Mouse (Mus musculus): ENCODE results near the gene Rbms3. TPM values are rescaled to one million over a fixed set of nuclear protein-coding genes. Genes with fewer than 3 reads are reported as not detected.

Gene Rbms3
- polyA plus RNA-seq, 1 experiment from 2014 or later = 8.2 TPM

DNA sequence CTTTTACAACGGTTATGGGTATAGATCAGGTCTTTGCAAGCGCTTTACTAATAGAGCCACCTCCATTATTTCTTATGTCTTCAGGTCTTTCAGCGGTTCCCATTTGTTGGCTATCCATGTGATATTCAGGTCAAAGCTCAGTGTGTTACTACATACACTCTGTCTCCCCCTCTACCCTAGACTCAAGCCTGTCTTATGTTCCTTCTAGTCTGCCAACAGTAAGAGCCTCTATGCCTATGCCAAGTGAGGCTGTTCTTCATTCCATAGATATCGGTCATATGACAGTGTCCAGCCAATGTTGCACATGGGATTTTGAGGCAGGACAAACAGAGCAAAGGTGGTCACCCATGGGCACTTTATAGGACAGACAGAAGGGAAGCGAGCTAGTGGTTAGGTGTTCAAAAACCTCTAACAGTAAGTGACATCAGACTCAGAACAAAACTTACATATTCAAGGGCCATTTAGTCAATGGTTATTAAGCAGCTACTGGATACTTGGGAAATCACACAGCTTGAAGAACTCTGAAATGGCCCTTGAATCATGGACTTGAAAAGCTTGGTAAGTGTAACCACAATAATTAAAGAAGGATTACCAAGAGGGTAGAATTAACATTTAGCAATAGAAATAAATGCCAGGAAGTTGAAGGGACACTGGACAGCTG, 395.5 kb downstream of the Rbms3 start:
- Histone ChIP-seq H3K9me3 (no peaks in the 10 kb centered on the region), H3K27me3 (ENCODE audit: poor library complexity, severe bottlenecking) (no peaks in the 10 kb centered on the region), H3K36me3 (replicated peaks) (no peaks in the 10 kb centered on the region), H3K4me1 (no peaks in the 10 kb centered on the region), H3K4me3 (no peak overlapping the region), H3K27ac (no peak overlapping the region)
- WGBS = 89% methylated on average over 5 of the region's 5 CpGs
- DNase-seq (ENCODE audit: extremely low spot score, low spot score) = no peak

DNA sequence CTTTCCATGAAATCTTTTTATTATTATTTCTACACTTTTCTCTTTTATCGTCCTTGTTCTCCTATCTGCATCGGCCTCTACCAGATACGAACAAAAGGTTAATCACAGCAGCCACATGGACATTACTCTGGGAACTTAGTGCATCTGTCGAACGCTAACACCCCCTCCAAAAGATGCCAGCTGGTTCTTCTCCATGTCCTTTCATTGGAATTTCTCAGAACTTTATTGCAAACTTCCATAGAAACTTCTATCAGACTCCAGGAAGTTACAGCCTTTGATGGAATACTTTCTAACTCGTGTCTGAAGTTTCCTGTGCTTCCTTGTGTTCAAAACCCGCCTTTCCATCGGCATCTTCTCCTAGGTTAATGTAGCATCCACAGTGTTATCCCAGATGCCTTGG, 407.0 kb downstream of the Rbms3 start:
- no peak overlapping the region for H3K27ac ChIP-seq

DNA sequence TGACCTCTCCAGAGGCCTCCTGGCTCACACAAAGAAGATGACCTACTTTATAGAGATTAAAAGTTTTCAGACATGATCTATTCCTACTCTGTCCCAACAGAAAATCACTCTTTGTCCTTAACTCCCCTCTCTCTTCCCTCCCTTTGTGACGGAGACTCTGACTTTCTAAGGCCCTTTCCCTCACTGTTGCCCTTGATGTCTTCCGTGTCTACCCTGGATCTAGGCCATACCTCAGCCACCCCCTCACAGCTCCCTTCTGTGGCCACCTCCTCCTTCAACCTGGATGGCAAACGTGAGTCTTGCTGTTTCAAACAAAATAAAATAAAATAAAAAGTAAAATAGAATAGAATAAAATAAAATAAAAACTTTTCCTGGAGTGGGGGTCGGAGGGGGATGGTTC, 408.2 kb downstream of the Rbms3 start:
- Histone ChIP-seq H3K4me3 (no peak overlapping the region), H3K4me1 (peaks cover 6% of the 10 kb centered on the region; the same call in 1 of the 2 replicates), H3K27me3 (ENCODE audit: poor library complexity, severe bottlenecking) (no peaks in the 10 kb centered on the region), H3K9me3 (no peaks in the 10 kb centered on the region), H3K27ac (no peak overlapping the region), H3K36me3 (replicated peaks) (no peaks in the 10 kb centered on the region)
- 79% methylated on average over 4 of the region's 4 CpGs for WGBS
- no peak for DNase-seq (ENCODE audit: extremely low spot score, low spot score)

More for the DNA sequence above, 407.0 kb downstream of the Rbms3 start:
- H3K4me1 ChIP-seq = peaks cover 3% of the 10 kb centered on the region; the same call in 1 of the 2 replicates
- no peaks in the 10 kb centered on the region for H3K27me3 ChIP-seq (ENCODE audit: poor library complexity, severe bottlenecking)
- no peaks in the 10 kb centered on the region for H3K36me3 ChIP-seq (replicated peaks)
- WGBS = 80% methylated on average over 8 of the region's 8 CpGs
- no peaks in the 10 kb centered on the region for H3K9me3 ChIP-seq
- DNase-seq (ENCODE audit: extremely low spot score, low spot score) = no peak
- no peak overlapping the region for H3K4me3 ChIP-seq

DNA sequence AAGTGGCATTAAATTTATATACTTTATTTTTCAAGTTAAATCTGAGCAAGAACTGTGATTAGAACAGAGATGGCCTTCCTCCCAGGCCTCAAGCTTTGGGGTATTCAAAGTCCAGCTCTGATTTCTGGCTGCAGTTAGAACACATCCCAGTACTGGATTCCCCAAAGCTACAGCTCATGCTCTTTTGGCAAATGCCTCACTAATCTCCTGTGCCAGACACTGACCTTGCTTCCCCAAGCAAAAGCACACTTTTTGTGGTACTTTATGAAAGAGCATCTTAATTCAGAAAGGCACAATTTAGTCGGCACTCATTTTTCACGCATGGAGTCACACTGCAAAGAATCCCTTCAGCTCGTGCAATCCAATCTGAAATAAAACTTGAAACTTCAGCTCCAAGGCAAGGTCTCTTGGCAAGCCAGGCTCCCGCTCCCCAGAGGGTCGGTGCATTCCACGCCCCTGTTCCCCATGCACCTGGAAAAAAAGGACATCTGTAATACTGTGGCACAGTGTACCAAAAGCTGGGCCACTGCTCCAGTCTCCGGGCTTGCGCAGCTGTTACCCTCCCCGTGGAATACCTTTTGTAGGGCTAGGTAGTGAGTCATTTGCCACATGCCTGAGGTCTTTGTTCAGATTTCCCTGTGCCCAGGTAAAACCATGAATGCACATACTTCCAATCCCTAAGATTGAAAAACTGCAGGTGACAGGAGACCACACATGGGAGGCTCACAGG, 413.5 kb downstream of the Rbms3 start:
- Histone ChIP-seq H3K36me3 (replicated peaks) (no peaks in the 10 kb centered on the region), H3K4me1 (peaks cover 13% of the 10 kb centered on the region; the same call in 1 of the 2 replicates), H3K27me3 (ENCODE audit: poor library complexity, severe bottlenecking) (no peaks in the 10 kb centered on the region), H3K27ac (no peak overlapping the region), H3K9me3 (no peaks in the 10 kb centered on the region), H3K4me3 (no peak overlapping the region)
- no peak for DNase-seq (ENCODE audit: extremely low spot score, low spot score)
- 79% methylated on average over 9 of the region's 9 CpGs for WGBS

DNA sequence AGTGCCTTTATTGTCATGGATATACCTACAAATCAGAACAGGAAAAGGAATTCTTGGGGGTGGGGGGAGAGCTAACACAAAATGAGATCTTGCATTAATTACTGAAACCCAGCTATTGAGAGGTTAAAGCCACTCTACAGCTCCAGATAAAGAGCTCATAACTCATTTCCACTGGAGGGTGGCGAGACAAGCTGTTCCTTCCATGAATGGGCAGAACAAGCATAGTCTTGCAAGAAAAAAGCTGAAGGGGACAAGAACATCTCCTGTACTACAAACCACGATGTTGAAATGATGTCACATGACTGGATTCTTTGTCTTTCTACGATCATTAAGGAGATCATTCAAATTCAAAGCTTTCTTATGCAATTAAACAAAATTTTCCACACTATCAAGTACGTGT, 417.7 kb downstream of the Rbms3 start:
- Histone ChIP-seq H3K36me3 (replicated peaks) (no peaks in the 10 kb centered on the region), H3K4me3 (no peak overlapping the region), H3K27ac (no peak overlapping the region), H3K4me1 (0 out of 2 replicates have a peak, but pooled peaks cover 6% of the 10 kb centered on the region), H3K9me3 (no peaks in the 10 kb centered on the region), H3K27me3 (ENCODE audit: poor library complexity, severe bottlenecking) (no peaks in the 10 kb centered on the region)
- no peak for DNase-seq (ENCODE audit: extremely low spot score, low spot score)
- 74% methylated on average over 4 of the region's 4 CpGs for WGBS

DNA sequence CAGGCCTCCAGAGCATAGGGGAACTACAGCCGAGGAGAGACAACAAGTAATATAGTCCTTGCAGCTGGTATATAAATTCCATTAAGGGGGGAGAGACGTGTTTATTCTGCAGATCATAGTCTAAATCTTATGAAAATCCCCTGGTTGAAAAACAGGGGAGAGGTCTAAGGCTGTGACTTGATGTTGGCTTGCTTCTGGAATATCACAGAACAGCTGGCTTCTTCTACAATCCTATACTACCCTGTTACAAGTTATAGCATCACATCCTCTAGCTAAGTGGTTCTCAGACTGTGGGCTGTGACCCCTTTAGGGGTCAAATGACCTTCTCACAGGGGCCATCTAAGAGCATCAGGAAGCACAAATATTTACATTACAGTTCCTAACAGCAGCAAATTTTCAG, 419.4 kb downstream of the Rbms3 start:
- Histone ChIP-seq H3K4me3 (no peak overlapping the region), H3K9me3 (no peaks in the 10 kb centered on the region), H3K27ac (no peak overlapping the region), H3K27me3 (ENCODE audit: poor library complexity, severe bottlenecking) (no peaks in the 10 kb centered on the region), H3K36me3 (replicated peaks) (no peaks in the 10 kb centered on the region), H3K4me1 (0 out of 2 replicates have a peak, but pooled peaks cover 6% of the 10 kb centered on the region)
- 89% methylated on average over 2 of the region's 2 CpGs for WGBS
- no peak for DNase-seq (ENCODE audit: extremely low spot score, low spot score)

DNA sequence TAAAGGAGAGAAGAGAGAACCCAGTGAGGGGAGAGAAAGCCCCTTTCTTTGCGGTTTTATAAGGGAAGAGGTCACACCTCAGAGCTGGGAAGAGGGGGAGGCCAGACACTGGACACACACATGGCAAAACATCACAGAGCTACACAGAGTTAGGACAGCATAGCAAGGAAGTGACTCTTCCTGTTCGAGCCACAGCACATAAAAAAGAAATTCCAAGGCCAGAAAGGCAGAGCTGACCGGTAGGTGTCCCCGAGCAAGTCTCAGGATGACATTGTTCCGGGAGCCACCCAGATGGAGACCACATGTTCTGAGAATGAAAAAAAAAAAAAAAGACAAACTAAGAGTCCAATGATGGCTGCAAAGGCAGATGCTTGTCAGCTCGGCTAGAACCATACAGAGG, 424.3 kb downstream of the Rbms3 start:
- 60% methylated on average over 6 of the region's 6 CpGs for WGBS
- H3K36me3 ChIP-seq (replicated peaks) = no peaks in the 10 kb centered on the region
- DNase-seq (ENCODE audit: extremely low spot score, low spot score) = no peak

DNA sequence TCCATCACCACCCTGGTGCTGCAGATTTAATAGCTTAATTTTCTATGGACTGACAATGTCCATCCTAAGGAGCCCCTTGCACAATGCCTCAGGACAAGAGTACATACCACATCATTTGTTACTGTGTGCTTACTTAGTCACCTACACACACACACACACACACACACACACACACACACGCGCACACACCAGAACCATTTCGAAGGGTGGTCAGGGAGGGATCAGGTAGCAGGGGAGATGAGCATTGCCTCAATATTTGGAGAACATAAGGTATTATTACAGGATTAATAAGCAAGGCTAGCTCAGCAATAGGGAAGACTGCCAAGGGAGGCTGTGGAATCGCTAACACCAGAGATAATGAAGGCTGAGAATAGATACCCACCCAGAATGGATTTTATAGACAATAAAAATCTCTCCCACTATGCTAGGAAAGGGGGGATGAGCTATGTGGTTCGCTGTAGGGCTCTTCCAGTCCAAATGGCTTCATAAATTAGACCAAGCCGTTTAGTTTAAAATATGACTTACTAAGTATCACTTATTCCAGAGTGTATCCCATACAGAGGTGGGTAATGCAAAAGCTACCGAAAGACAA, 429.6 kb downstream of the Rbms3 start:
- no peaks in the 10 kb centered on the region for H3K27me3 ChIP-seq (ENCODE audit: poor library complexity, severe bottlenecking)
- no peaks in the 10 kb centered on the region for H3K9me3 ChIP-seq
- no peak overlapping the region for H3K4me3 ChIP-seq
- no peak overlapping the region for H3K27ac ChIP-seq
- no peaks in the 10 kb centered on the region; the same call in 1 of the 2 replicates for H3K4me1 ChIP-seq
- no peak for DNase-seq (ENCODE audit: extremely low spot score, low spot score)
- H3K36me3 ChIP-seq (replicated peaks) = no peaks in the 10 kb centered on the region
- whole genome bisulfite sequencing = 93% methylated on average over 7 of the region's 7 CpGs

More for the DNA sequence above, 424.3 kb downstream of the Rbms3 start:
- no peaks in the 10 kb centered on the region for H3K9me3 ChIP-seq
- H3K27me3 ChIP-seq (ENCODE audit: poor library complexity, severe bottlenecking) = no peaks in the 10 kb centered on the region
- no peak overlapping the region for H3K4me3 ChIP-seq
- H3K4me1 ChIP-seq = no peaks in the 10 kb centered on the region
- no peak overlapping the region for H3K27ac ChIP-seq

DNA sequence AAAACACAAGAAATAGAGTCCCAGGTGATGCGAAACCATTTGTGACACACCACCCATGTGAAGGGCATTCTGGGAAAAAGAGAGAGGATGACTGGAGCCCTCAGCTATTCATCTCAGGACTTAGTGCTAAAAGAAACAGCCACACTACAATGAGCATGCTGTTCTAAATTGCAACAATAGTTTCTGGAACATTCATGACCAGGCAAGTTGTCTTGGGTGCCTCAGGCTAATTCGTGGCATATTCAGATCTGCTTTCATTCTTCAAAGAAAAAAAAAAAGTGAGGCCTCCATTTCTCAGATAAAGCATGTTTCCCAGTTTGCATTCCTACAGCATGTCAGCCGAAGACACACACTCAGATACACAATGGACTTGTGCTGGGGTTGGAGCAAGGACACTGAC, 432.2 kb downstream of the Rbms3 start:
- 87% methylated on average over 3 of the region's 3 CpGs for WGBS
- Histone ChIP-seq H3K4me1 (peaks cover 4% of the 10 kb centered on the region), H3K9me3 (no peaks in the 10 kb centered on the region), H3K27me3 (ENCODE audit: poor library complexity, severe bottlenecking) (no peaks in the 10 kb centered on the region), H3K4me3 (no peak overlapping the region), H3K27ac (no peak overlapping the region), H3K36me3 (replicated peaks) (no peaks in the 10 kb centered on the region)
- DNase-seq (ENCODE audit: extremely low spot score, low spot score) = no peak

DNA sequence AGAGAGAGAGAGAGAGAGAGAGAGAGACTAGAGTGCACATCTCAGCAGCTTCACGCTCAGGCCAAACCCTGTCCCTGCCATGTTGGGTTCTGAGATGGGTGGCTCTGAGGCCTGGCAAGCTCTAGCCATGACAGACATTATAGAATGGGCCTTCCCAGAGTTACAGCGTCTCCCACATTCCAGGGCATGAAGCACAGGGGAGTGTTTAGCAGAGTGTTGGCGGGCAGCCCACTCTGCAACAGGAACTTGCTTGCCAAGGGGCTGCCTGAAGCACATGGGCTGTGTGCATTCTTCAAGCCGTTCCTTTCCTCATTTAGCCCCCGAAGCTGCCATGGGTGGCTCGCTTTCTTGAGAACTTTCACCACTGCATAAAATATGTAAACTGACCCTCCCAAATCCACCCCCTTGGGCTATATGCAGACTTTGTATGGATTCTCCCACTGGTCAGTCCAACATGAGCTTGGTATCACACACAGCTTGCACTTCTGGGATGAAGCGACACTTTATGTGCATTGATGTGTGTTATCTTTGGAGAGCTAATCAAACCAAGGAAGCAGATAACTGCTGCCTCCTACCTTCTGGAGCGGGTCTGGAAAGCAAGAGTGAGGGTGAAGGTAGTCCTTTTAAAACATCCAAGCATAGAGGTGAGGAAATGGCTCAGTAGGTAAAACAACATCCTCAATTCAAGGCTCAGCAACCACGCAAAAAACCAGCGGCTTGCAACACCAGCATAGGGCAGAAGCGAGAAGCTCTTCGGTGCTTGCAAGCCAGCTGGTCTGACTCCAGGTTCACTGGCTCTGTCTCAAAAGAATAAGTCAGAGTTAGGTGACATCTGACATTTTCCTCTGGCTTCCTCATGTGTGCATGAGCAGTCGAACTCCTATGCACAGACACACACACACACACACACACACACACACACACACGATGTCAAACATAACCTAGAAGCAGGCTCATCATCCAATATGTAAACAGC, 436.9 kb downstream of the Rbms3 start:
- no peak for DNase-seq (ENCODE audit: extremely low spot score, low spot score)
- Histone ChIP-seq H3K27ac (peak overlapping the region; percentile 67), H3K9me3 (no peaks in the 10 kb centered on the region; the same call in 1 of the 2 replicates), H3K36me3 (replicated peaks) (no peaks in the 10 kb centered on the region), H3K4me1 (peaks cover 6% of the 10 kb centered on the region), H3K4me3 (no peak overlapping the region), H3K27me3 (ENCODE audit: poor library complexity, severe bottlenecking) (no peaks in the 10 kb centered on the region)
- WGBS = 87% methylated on average over 14 of the region's 14 CpGs

DNA sequence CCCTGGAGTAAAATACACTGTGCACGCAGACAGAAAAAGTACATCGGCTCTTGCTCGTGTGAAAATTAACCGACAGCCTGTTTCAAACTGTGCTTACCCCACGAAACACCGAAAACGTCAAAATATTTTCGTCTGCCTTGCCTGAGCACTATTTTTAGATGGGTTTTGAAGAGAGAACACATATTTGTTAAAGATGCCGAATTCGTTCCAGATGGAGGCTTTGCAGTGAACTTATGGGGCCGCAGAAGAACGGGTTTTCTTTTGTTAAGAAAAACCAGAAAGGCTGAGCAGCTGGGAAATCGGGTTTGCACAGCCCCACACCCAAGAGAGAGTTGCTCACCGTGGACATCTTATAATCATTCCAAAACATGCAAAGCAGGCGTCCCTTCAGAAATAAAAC, 437.6 kb downstream of the Rbms3 start:
- no peak overlapping the region for H3K4me3 ChIP-seq
- H3K36me3 ChIP-seq (replicated peaks) = no peaks in the 10 kb centered on the region
- WGBS = 74% methylated on average over 15 of the region's 15 CpGs
- H3K27me3 ChIP-seq (ENCODE audit: poor library complexity, severe bottlenecking) = no peaks in the 10 kb centered on the region
- peak overlapping the region; percentile 67 for H3K27ac ChIP-seq
- DNase-seq (ENCODE audit: extremely low spot score, low spot score) = no peak
- peaks cover 6% of the 10 kb centered on the region; the same call in 1 of the 2 replicates for H3K4me1 ChIP-seq
- H3K9me3 ChIP-seq = no peaks in the 10 kb centered on the region; the same call in 1 of the 2 replicates

DNA sequence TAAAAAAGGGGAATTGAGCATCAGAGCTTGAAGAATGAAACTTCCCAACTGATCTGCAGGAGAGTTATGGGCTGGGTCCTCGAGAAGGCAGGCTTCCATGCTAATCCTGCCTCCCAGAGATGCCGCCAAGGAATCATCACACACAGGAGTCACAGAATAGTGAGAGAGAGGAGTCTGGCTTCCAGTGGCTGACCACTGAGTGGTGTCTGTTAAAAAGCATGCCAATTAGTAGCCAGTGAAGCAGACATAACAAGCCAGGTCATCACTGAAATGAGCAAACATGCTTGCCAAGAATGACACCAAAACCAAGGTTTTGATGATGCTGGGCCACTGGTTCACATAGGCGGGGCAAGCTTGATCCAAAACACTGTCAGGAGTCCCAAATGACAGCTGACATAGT, 441.3 kb downstream of the Rbms3 start:
- 73% methylated on average over 3 of the region's 3 CpGs for WGBS
- Histone ChIP-seq H3K4me1 (peaks cover 16% of the 10 kb centered on the region), H3K9me3 (no peaks in the 10 kb centered on the region; the same call in 1 of the 2 replicates), H3K27me3 (ENCODE audit: poor library complexity, severe bottlenecking) (no peaks in the 10 kb centered on the region), H3K36me3 (replicated peaks) (no peaks in the 10 kb centered on the region), H3K27ac (no peak overlapping the region), H3K4me3 (no peak overlapping the region)
- DNase-seq (ENCODE audit: extremely low spot score, low spot score) = no peak

All from forebrain, embryonic 10.5 days (tissue).